Comparison of ENCODE assay signal across 8 mouse cellular contexts in genomic region chr5:121215380-121216125, GRCm38 (mm10). TPM values are rescaled to one million over a fixed set of nuclear protein-coding genes. Genes with fewer than 3 reads are reported as not detected.
DNase-seq lines count a peak whose midpoint lies in the region; ATAC-seq lines count a peak whose summit lies in the region.

No protein-coding gene starts in this region.

- no peak overlapping the region for H3K4me3 ChIP-seq in neural tube, embryonic 15.5 days (replicated peaks)
- H3K4me3 ChIP-seq in embryonic facial prominence, embryonic 14.5 days (ENCODE audit: low read depth, low read length), result no peak overlapping the region
- H3K4me3 ChIP-seq in liver, embryonic 12.5 days, result no peak overlapping the region

- H3K27me3 ChIP-seq in neural tube, embryonic 15.5 days (replicated peaks), result no peaks in the 10 kb centered on the region
- H3K27me3 ChIP-seq in embryonic facial prominence, embryonic 14.5 days (replicated peaks; ENCODE audit: control insufficient read depth, insufficient read depth, low read length), result no peaks in the 10 kb centered on the region
- no peaks in the 10 kb centered on the region for H3K27me3 ChIP-seq in liver, embryonic 12.5 days (replicated peaks)

- H3K4me1 ChIP-seq in neural tube, embryonic 15.5 days, result 0 out of 2 replicates have a peak, but pooled peaks cover 4% of the 10 kb centered on the region
- no peaks in the 10 kb centered on the region for H3K4me1 ChIP-seq in embryonic facial prominence, embryonic 14.5 days (ENCODE audit: control insufficient read depth, insufficient read depth, low read length)
- peaks cover 51% of the 10 kb centered on the region for H3K4me1 ChIP-seq in liver, embryonic 12.5 days

- peak; percentile 72 for DNase-seq in neural tube, embryonic 10.5 days (ENCODE audit: extremely low spot score, low spot score)
- DNase-seq in adrenal gland, postnatal 36 days, result peak; percentile 74 to 83
- DNase-seq in embryonic facial prominence, embryonic 14.5 days (ENCODE audit: low spot score), result peak; percentile 75
- peak; percentile 78 for DNase-seq in kidney, adult 9 months
- DNase-seq in ovary, postnatal 14 days (ENCODE audit: low spot score), result peak; percentile 57
- peak; percentile 58 to 61 for DNase-seq in urinary bladder, postnatal 36 days (ENCODE audit: low spot score in 2 of 2)

- no peak for ATAC-seq in neural tube, embryonic 15.5 days (ENCODE audit: low FRiP score)
- no peak for ATAC-seq in embryonic facial prominence, embryonic 14.5 days (ENCODE audit: low read depth)
- ATAC-seq in liver, embryonic 12.5 days, result no peak; the same call in 1 of the 2 replicates

- H3K27ac ChIP-seq in neural tube, embryonic 15.5 days (replicated peaks), result no peak overlapping the region
- H3K27ac ChIP-seq in embryonic facial prominence, embryonic 14.5 days (replicated peaks; ENCODE audit: low read depth, low read length), result no peak overlapping the region
- H3K27ac ChIP-seq in liver, embryonic 12.5 days, result peak overlapping the region; percentile 99

- H3K4me2 ChIP-seq in neural tube, embryonic 15.5 days, result no peak overlapping the region
- no peak overlapping the region for H3K4me2 ChIP-seq in embryonic facial prominence, embryonic 14.5 days (ENCODE audit: low read depth, low read length)
- peak overlapping the region; percentile 60 for H3K4me2 ChIP-seq in liver, embryonic 12.5 days

- no peak overlapping the region for H3K9ac ChIP-seq in neural tube, embryonic 15.5 days (replicated peaks)
- no peak overlapping the region for H3K9ac ChIP-seq in embryonic facial prominence, embryonic 14.5 days (ENCODE audit: low read depth, low read length)
- peak overlapping the region; percentile 69 for H3K9ac ChIP-seq in liver, embryonic 12.5 days

- WGBS in neural tube, embryonic 15.5 days, result 51% methylated on average over 13 of the region's 13 CpGs
- WGBS in embryonic facial prominence, embryonic 14.5 days, result 51% methylated on average over 13 of the region's 13 CpGs
- 14% methylated on average over 13 of the region's 13 CpGs for WGBS in liver, embryonic 12.5 days (ENCODE audit: insufficient replicate concordance)

- peaks cover 23% of the 10 kb centered on the region for H3K36me3 ChIP-seq in neural tube, embryonic 15.5 days
- H3K36me3 ChIP-seq in embryonic facial prominence, embryonic 14.5 days (ENCODE audit: control insufficient read depth, insufficient read depth, low read length), result peaks cover 23% of the 10 kb centered on the region
- peaks cover 28% of the 10 kb centered on the region for H3K36me3 ChIP-seq in liver, embryonic 12.5 days

- H3K9me3 ChIP-seq in neural tube, embryonic 15.5 days (replicated peaks), result no peaks in the 10 kb centered on the region
- H3K9me3 ChIP-seq in embryonic facial prominence, embryonic 14.5 days (ENCODE audit: control insufficient read depth, low read length), result no peaks in the 10 kb centered on the region
- no peaks in the 10 kb centered on the region for H3K9me3 ChIP-seq in liver, embryonic 12.5 days (replicated peaks)

RNA-seq across cellular contexts. Expression of gene Hectd4, which starts 4.5 kb away (rescaled TPM):
- polyA plus RNA-seq in neural tube, embryonic 15.5 days (2015; fragmentation: Nextera tagmentation; extraction: Ambion mirVana), result 16.4 and 18.0 TPM in 2 replicates
- 10 to 100 TPM; 22.1 to 23.2 TPM for total RNA-seq in adrenal gland, postnatal 36 days (2021)
- polyA plus RNA-seq in embryonic facial prominence, embryonic 14.5 days (2014; fragmentation: Nextera tagmentation; extraction: Ambion mirVana), result 7.3 and 7.4 TPM in 2 replicates
- 13.3 and 14.4 TPM in 2 replicates for polyA plus RNA-seq in liver, embryonic 12.5 days (2016; fragmentation: Nextera tagmentation; extraction: Ambion mirVana)

RNA-seq across cellular contexts. Expression of gene Rpl6, which starts 11.3 kb away (rescaled TPM):
- polyA plus RNA-seq in neural tube, embryonic 15.5 days (2015; fragmentation: Nextera tagmentation; extraction: Ambion mirVana), result 343 and 391 TPM in 2 replicates
- total RNA-seq in adrenal gland, postnatal 36 days (2021), result 1,000 to 10,000 TPM; 1,036 to 1,050 TPM
- 685 and 696 TPM in 2 replicates for polyA plus RNA-seq in embryonic facial prominence, embryonic 14.5 days (2014; fragmentation: Nextera tagmentation; extraction: Ambion mirVana)
- polyA plus RNA-seq in liver, embryonic 12.5 days (2016; fragmentation: Nextera tagmentation; extraction: Ambion mirVana), result 590 and 602 TPM in 2 replicates

RNA-seq across cellular contexts. Expression of gene Ptpn11, which starts 24.4 kb away (rescaled TPM):
- polyA plus RNA-seq in neural tube, embryonic 15.5 days (2015; fragmentation: Nextera tagmentation; extraction: Ambion mirVana), result 18.2 and 20.0 TPM in 2 replicates
- 100 to 1,000 TPM; 100 to 135 TPM for total RNA-seq in adrenal gland, postnatal 36 days (2021)
- 25.8 and 28.8 TPM in 2 replicates for polyA plus RNA-seq in embryonic facial prominence, embryonic 14.5 days (2014; fragmentation: Nextera tagmentation; extraction: Ambion mirVana)
- polyA plus RNA-seq in liver, embryonic 12.5 days (2016; fragmentation: Nextera tagmentation; extraction: Ambion mirVana), result 15.2 and 15.8 TPM in 2 replicates
